Mouse (Mus musculus): ENCODE data around the gene Adamts18. TPM values are rescaled to one million over a fixed set of nuclear protein-coding genes. Genes with fewer than 3 reads are reported as not detected.

The Adamts18 gene
- total and polyA plus RNA-seq, 3 experiments, result 0.16 TPM; not detected in 2

DNA sequence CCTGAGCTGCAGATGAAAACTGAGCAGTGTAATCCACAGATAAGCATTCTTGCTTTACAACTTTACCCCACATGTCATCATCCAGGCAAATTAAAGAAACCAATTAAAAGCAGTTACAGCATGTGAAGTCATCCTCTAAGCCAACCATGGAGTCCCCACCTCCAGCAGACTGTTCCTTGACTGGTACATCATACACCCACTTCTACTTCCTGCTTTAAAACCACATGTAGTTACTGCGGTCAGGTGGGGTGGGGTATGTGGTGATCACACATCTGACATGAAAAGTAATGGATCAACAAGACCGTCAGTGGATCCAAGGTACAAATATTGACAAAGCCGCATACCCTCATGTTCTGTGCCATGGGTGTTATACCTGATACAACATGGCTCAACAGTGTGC is 21.3 kb downstream of the Adamts18 start:
- ATAC-seq (ENCODE audit: extremely low read depth, insufficient number of reproducible peaks, low FRiP score, poor library complexity, severe bottlenecking) (no peak), DNase-seq (ENCODE audit: low spot score) (no peak)

DNA sequence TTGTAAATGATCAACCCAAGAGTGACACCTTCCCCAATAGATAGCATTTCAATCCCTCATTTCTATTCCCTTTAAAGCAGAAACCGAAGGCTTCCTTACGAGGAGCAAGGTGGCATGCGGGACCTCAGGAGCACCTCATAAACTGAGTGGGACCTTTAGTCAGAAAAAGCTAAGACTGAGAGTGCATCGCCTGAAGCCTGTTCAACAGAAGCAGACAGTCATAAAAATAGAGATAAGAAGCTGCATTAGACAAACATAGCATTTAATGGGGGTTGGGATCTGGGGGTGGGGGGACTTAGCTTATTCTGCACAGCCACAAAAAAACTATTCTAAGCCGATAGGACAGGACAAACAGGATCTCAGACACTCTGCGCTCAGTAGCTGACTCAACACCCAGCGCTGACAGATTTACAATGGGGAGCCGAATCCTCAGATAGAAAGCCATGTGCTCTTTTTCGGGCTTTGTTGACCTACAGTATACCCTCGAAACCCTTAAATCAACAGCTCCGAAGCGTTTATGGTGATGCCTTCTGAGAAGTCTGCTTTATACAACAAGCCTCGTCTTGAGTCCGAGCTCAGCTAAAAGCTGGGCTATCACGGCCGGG is 27.5 kb downstream of the Adamts18 start:
- Histone ChIP-seq H3K9me3 (replicated peaks) (peaks cover 33% of the 10 kb centered on the region), H3K36me3 (replicated peaks) (no peaks in the 10 kb centered on the region), H3K27me3 (ENCODE audit: insufficient read depth, low read length) (no peaks in the 10 kb centered on the region), H3K4me1 (ENCODE audit: insufficient read depth, low read depth, low read length) (no peaks in the 10 kb centered on the region), H3K4me3 (ENCODE audit: low read depth, low read length) (no peak overlapping the region)
- DNase-seq (ENCODE audit: low spot score), result no peak
- ATAC-seq (ENCODE audit: extremely low read depth, insufficient number of reproducible peaks, low FRiP score, poor library complexity, severe bottlenecking), result no peak
- TF ChIP-seq CTCF (IDR thresholded peaks at IDR 0.05; ENCODE audit: low read depth, low read length), result no peak

More for the DNA sequence above, 21.3 kb downstream of the Adamts18 start:
- no peak for TF ChIP-seq POLR2AphosphoS5 (IDR thresholded peaks at IDR 0.05; ENCODE audit: insufficient replicate concordance, low read depth, low read length)
- TF ChIP-seq GATA1 (IDR thresholded peaks at IDR 0.05; ENCODE audit: borderline replicate concordance, low read length), result no peak
- no peak for TF ChIP-seq TAL1 (conservative IDR thresholded peaks at IDR 0.05; ENCODE audit: low read depth, low read length)
- no peak for TF ChIP-seq CTCF (IDR thresholded peaks at IDR 0.05; ENCODE audit: low read depth, low read length)
- no peak for TF ChIP-seq GATA2 (IDR thresholded peaks at IDR 0.05; ENCODE audit: borderline replicate concordance, low read depth, low read length)
- Histone ChIP-seq H3K4me1 (ENCODE audit: insufficient read depth, low read depth, low read length) (no peaks in the 10 kb centered on the region), H3K9me3 (replicated peaks) (peaks cover 37% of the 10 kb centered on the region), H3K36me3 (replicated peaks) (no peaks in the 10 kb centered on the region), H3K27me3 (ENCODE audit: insufficient read depth, low read length) (no peaks in the 10 kb centered on the region), H3K4me3 (ENCODE audit: low read depth, low read length) (no peak overlapping the region)

DNA sequence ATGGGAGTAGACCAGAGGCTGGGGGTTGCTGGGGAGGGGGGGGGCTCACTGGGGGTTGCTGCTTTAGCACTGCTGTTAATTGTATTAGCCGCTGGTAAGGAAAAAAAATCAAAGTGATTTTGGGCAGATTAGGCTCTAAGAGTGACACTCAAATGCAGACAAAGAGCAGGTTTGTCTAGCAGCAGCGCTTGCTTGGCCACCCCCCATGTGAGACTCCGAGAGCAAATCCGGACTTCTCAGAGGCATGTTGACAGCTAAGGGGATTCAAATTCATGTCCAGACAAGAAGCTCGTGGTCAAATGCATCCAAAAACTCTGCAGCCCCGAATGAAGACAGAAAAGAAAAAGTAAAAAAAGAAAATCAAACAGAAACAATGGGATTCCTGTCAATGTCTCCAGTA is 34.6 kb downstream of the Adamts18 start:
- Histone ChIP-seq H3K4me3 (ENCODE audit: low read depth, low read length) (no peak overlapping the region), H3K36me3 (replicated peaks) (no peaks in the 10 kb centered on the region), H3K9me3 (replicated peaks) (peaks cover 49% of the 10 kb centered on the region), H3K27me3 (ENCODE audit: insufficient read depth, low read length) (no peaks in the 10 kb centered on the region), H3K4me1 (ENCODE audit: insufficient read depth, low read depth, low read length) (no peaks in the 10 kb centered on the region)
- TF ChIP-seq CTCF (IDR thresholded peaks at IDR 0.05; ENCODE audit: low read depth, low read length) (no peak), TAL1 (conservative IDR thresholded peaks at IDR 0.05; ENCODE audit: low read depth, low read length) (no peak), GATA2 (IDR thresholded peaks at IDR 0.05; ENCODE audit: borderline replicate concordance, low read depth, low read length) (no peak), POLR2AphosphoS5 (IDR thresholded peaks at IDR 0.05; ENCODE audit: insufficient replicate concordance, low read depth, low read length) (no peak), GATA1 (IDR thresholded peaks at IDR 0.05; ENCODE audit: borderline replicate concordance, low read length) (no peak)
- ATAC-seq (ENCODE audit: extremely low read depth, insufficient number of reproducible peaks, low FRiP score, poor library complexity, severe bottlenecking) (no peak), DNase-seq (ENCODE audit: low spot score) (no peak)

DNA sequence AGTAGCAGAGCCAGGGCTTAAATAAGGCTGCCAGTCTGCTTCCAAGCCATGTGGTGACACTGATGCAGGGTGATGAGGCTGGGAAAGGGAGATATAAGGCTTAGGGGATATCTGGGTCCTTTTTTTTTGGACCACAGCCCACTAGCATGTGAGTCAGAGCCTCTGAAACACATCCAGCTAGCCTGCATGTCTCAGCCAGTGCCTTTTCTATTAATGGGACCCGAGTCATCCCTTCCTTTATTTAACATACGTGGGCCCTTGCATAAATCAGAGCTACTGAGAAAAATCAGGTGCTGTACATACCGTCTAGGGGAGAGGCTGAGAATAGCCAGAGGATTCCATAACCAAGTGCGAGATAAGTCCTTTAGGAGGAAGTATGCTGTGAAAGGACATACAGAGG is 37.0 kb downstream of the Adamts18 start:
- TF ChIP-seq POLR2AphosphoS5 (IDR thresholded peaks at IDR 0.05; ENCODE audit: insufficient replicate concordance, low read depth, low read length), result no peak
- no peak for TF ChIP-seq CTCF (IDR thresholded peaks at IDR 0.05; ENCODE audit: low read depth, low read length)
- no peak for TF ChIP-seq TAL1 (conservative IDR thresholded peaks at IDR 0.05; ENCODE audit: low read depth, low read length)
- no peak for TF ChIP-seq GATA1 (IDR thresholded peaks at IDR 0.05; ENCODE audit: borderline replicate concordance, low read length)
- no peak for TF ChIP-seq GATA2 (IDR thresholded peaks at IDR 0.05; ENCODE audit: borderline replicate concordance, low read depth, low read length)
- ATAC-seq (ENCODE audit: extremely low read depth, insufficient number of reproducible peaks, low FRiP score, poor library complexity, severe bottlenecking) (no peak), DNase-seq (ENCODE audit: low spot score) (no peak)
- Histone ChIP-seq H3K4me1 (ENCODE audit: insufficient read depth, low read depth, low read length) (no peaks in the 10 kb centered on the region), H3K4me3 (ENCODE audit: low read depth, low read length) (no peak overlapping the region), H3K27me3 (ENCODE audit: insufficient read depth, low read length) (no peaks in the 10 kb centered on the region), H3K36me3 (replicated peaks) (no peaks in the 10 kb centered on the region), H3K9me3 (replicated peaks) (peaks cover 47% of the 10 kb centered on the region)

DNA sequence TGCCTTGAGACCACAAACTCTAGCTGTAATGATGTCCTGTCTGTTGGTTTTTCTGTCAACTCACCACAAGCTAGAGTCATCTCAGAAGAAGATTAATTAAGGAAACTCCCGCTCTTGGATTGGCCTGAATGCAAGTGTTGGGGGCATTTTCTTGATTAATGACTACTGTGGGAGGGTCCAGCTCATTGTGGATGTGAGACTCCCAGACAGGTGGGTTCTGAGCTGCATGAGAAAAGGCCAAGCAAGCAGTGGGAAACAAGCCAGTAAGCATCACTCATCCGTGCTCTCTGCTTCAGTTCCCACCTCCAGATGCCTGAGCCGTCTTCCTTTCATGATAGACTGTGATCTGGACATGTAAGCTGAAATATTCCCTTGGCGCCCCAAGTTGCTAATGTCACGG is 38.6 kb downstream of the Adamts18 start:
- TF ChIP-seq CTCF (IDR thresholded peaks at IDR 0.05; ENCODE audit: low read depth, low read length), result no peak
- no peak for TF ChIP-seq TAL1 (conservative IDR thresholded peaks at IDR 0.05; ENCODE audit: low read depth, low read length)
- no peak for TF ChIP-seq GATA2 (IDR thresholded peaks at IDR 0.05; ENCODE audit: borderline replicate concordance, low read depth, low read length)
- no peak for TF ChIP-seq POLR2AphosphoS5 (IDR thresholded peaks at IDR 0.05; ENCODE audit: insufficient replicate concordance, low read depth, low read length)
- TF ChIP-seq GATA1 (IDR thresholded peaks at IDR 0.05; ENCODE audit: borderline replicate concordance, low read length), result no peak
- Histone ChIP-seq H3K4me3 (ENCODE audit: low read depth, low read length) (no peak overlapping the region), H3K36me3 (replicated peaks) (no peaks in the 10 kb centered on the region), H3K27me3 (ENCODE audit: insufficient read depth, low read length) (no peaks in the 10 kb centered on the region), H3K4me1 (ENCODE audit: insufficient read depth, low read depth, low read length) (no peaks in the 10 kb centered on the region), H3K9me3 (replicated peaks) (peaks cover 47% of the 10 kb centered on the region)
- ATAC-seq (ENCODE audit: extremely low read depth, insufficient number of reproducible peaks, low FRiP score, poor library complexity, severe bottlenecking) (no peak), DNase-seq (ENCODE audit: low spot score) (no peak)

DNA sequence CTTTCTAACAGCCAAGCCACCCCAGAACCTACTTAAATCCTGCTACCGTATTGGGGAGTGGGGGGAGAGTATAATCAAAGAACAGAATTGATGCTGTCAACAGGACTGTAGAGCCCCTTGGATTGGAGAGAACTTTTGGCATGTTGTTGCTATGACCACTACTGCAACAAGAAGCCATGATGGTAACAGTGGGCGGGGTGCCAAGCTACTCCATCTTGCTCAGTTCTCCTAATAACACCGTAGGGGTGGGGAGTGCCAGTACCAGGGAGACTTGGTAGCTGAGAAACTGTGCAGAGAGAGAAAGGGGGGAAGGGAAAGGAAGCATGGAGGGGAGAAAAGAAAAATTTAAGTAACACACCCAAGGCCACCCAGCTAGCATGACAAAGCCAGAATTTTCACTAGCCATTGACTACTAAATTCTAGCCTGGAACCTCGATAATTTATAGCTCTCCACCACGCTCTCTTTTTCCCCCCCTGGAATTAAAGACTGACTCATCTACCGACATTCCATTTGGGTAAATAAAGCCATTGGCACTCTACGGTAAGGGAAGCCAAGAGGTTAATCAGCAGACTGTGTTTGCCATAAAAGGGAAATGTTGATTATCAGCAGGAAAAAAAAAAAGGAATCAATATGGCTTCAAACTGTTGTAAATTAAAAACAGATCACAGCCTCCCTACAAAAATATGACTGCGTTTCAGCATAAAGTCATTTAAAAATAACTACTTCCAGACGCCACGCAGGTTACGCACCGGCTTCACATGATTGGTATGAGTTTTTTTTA is 44.5 kb downstream of the Adamts18 start:
- TF ChIP-seq POLR2AphosphoS5 (IDR thresholded peaks at IDR 0.05; ENCODE audit: insufficient replicate concordance, low read depth, low read length), result no peak
- TF ChIP-seq TAL1 (conservative IDR thresholded peaks at IDR 0.05; ENCODE audit: low read depth, low read length), result no peak
- no peaks in the 10 kb centered on the region for H3K36me3 ChIP-seq (replicated peaks)
- no peak for ATAC-seq (ENCODE audit: extremely low read depth, insufficient number of reproducible peaks, low FRiP score, poor library complexity, severe bottlenecking)

More for the DNA sequence above, 44.5 kb downstream of the Adamts18 start:
- H3K27me3 ChIP-seq (ENCODE audit: insufficient read depth, low read length), result no peaks in the 10 kb centered on the region
- no peaks in the 10 kb centered on the region for H3K4me1 ChIP-seq (ENCODE audit: insufficient read depth, low read depth, low read length)
- peaks cover 47% of the 10 kb centered on the region for H3K9me3 ChIP-seq (replicated peaks)
- H3K4me3 ChIP-seq (ENCODE audit: low read depth, low read length), result no peak overlapping the region
- no peak for DNase-seq (ENCODE audit: low spot score)
